Mouse (Mus musculus) MEL (cell line): ENCODE results near the gene Gm38655.
A peak's percentile ranks its signal among the peaks of the same experiment; 100 is the strongest.

Experiments
- CTCF ChIP-seq, 3 experiments: IDR thresholded peaks in 2 of 3; conservative IDR thresholded peaks in 1 of 3; 2 replicates each; pipeline ENCODE4 v1.5.1; 2011 to 2012; ENCODE audit warnings: low read length in 3 of 3, low read depth in 2 of 3, mild to moderate bottlenecking in 2 of 3, improper control_type of control experiment in 1 of 3, inconsistent platforms in 1 of 3, mixed read lengths in 1 of 3, moderate library complexity in 1 of 3; ENCODE audit not compliant: control insufficient read depth in 1 of 3, insufficient read depth in 1 of 3, poor library complexity in 1 of 3, severe bottlenecking in 1 of 3
- EP300 ChIP-seq, 2 experiments: IDR thresholded peaks; 2 replicates each; pipeline ENCODE4 v1.6.1; 2011; ENCODE audit warnings: improper control_type of control experiment in 2 of 2, low read length in 2 of 2, low read depth in 1 of 2, mild to moderate bottlenecking in 1 of 2
- RAD21 ChIP-seq: IDR thresholded peaks from 2 replicates; pipeline ENCODE4 v1.6.1; 2011; ENCODE audit warnings: mild to moderate bottlenecking, low read depth, low read length, improper control_type of control experiment
- TAL1 ChIP-seq: IDR thresholded peaks from 2 replicates; pipeline ENCODE4 v1.6.1; 2012; ENCODE audit warnings: mild to moderate bottlenecking, inconsistent platforms, low read length, moderate library complexity, mixed read lengths
- ZC3H11A ChIP-seq: IDR thresholded peaks from 2 replicates; pipeline ENCODE4 v1.6.1; 2012; ENCODE audit warnings: low read depth, mild to moderate bottlenecking, inconsistent platforms, low read length, improper control_type of control experiment

DNA sequence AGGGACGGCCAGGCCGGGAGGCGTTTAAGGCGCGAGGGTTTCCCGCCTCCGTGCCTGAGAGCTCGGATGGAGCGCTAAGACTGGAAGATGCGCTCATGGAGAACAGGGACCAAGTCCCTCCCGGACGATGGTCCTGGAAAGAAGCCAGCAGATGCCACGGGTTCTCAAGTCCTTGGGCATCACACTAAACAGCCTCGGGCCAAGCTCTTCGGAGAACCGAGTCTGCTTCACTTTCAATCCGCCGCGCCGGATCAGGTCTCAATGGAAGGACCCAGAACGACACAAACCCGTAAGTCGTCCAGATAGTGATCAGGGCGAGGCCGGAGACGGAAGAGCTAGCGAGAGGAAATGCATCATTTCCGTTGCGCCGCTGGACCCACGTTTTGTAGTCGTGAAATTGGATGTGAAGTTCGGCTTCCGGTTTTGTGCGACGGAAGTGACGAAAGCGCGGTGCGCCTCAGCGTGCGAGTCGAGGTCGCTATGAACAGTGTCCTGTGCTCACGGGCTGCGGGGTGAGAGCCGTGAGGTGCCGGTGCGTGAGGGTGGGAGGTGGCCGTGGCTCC, 8.9 kb upstream of the Gm38655 start, which contains the start of gene BC003965:
- TF ChIP-seq TAL1 (no peak), ZC3H11A (peak; percentile 55), RAD21 (no peak), CTCF (IDR thresholded peaks at IDR 0.05 in 2 of 3, conservative IDR thresholded peaks at IDR 0.05 in 1 of 3; ENCODE audit: control insufficient read depth in 1 of 3, insufficient read depth in 1 of 3, low read depth in 2 of 3, low read length in 3 of 3, poor library complexity in 1 of 3, severe bottlenecking in 1 of 3) (no peak), EP300 (IDR thresholded peaks at IDR 0.05; ENCODE audit: low read depth in 1 of 2, low read length in 2 of 2) (peak in 1 of 2 experiments; percentile 71; a peak in 2 of 4 replicates)
